Mouse (Mus musculus) T-helper 1 cell (primary cell): ENCODE results near the gene Igsf3.
"Not testable (repeated sequence)": the region's sequence is repeated elsewhere in the genome, so short reads cannot be mapped to it uniquely, and the experiment has no call there.

Source experiments
- in situ Hi-C: fragments of 300-600 bp; cut with MboI, MseI; formaldehyde crosslinking; loops from one replicate; pipeline ENCODE4 v1.15.1; 2025; ENCODE audit warnings: high pct_unique_total_duplicates

The Igsf3 gene

DNA sequence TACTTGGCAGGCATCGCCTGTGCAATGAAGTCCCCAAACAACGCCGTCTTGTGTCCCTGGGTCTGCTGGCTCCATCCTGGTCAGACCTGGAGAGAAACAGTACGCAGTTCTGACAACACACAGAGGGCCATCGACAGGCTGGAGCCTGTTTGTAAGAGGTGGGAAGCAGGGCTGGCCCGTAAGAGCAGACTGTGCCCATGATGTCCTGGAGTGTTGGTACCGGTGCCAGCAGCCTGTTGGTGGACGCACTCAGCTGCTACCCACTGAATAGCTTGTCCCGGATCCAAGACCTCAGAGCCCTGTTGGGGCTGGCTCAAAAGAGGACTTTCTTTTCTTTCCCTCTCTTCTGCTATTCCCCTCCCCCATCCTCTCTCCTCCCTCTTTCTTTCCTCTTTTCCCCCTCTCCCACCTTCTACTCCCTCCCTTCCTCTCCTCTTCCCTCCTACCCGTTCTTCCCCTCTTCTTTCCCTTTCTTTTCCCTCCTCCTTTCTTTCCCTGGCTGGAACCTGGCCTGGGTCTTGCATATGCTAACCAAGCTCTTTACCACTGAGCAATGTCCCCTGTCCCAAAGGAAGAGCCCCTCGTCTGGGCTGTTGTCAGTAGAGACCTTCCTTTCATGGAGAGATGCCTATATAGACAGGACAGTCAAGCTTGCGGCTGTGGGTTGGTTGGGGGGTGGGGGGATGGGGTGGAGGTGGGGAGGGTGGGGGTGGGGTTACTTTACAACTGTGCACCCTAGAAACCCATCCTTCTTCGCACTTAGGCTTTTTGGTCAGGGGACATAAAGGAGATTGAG is 27.9 kb downstream of the Igsf3 start:
- in situ Hi-C loops: no loop called here

DNA sequence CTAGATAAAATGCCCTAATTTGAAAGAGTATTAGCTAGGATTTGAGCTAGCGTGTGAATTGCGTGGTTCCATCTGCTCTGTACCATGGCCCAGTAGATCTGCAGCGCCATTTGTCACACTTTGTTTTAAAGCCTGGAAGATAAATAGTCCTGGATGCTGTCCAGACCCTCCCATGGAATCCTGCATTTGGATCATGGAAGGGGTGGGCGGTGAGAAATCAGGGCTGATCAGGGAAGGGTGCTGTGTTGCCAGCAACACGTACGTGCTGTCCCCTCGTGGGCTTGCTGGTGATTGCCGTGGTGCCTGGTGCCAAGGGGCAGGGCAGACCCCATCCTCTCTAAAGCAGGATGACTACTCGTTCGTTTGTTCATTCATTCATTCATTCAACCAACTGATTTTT is 28.6 kb downstream of the Igsf3 start:
- in situ Hi-C loops: no loop called here

DNA sequence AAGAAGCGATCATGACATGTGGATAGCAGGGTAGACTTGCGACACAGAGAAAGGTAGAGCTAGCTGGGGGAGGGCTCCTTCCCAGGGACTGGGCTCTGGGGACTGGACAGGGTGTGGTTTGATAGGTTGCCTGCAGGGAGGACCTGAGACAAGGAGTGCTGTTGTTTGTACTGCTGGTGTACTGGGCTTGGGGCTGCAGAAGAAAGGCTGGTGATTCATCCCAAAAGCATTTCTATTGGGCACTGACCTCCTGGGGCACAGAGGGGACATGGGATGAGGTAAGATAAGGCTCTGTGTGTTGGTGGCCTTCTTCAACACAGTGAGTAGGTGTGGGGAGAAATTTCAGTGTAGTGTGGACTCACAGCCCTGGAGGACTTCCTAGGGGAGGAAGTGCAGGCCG is 29.2 kb downstream of the Igsf3 start:
- in situ Hi-C loops: no loop called here

DNA sequence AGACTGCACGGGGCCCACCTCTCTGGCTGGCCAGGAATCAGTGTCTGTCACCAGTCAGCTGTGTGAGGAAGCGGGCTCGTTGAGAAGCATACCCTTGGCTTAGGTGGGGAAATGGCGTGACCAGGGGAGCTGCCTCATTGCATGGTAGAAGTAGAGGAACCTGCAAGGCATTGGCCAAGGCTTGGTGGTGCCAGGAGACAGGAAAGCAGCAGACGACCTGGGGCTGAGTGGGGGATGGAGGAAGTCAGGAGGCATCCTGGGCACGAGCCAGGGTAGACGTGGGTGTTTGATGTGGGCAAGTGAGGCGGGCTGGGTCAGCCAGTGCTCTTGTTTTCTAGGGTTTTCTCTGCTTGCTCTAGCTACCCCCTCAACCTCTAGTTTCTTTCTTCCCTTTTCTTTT is 30.7 kb downstream of the Igsf3 start:
- in situ Hi-C loops: no loop called here

DNA sequence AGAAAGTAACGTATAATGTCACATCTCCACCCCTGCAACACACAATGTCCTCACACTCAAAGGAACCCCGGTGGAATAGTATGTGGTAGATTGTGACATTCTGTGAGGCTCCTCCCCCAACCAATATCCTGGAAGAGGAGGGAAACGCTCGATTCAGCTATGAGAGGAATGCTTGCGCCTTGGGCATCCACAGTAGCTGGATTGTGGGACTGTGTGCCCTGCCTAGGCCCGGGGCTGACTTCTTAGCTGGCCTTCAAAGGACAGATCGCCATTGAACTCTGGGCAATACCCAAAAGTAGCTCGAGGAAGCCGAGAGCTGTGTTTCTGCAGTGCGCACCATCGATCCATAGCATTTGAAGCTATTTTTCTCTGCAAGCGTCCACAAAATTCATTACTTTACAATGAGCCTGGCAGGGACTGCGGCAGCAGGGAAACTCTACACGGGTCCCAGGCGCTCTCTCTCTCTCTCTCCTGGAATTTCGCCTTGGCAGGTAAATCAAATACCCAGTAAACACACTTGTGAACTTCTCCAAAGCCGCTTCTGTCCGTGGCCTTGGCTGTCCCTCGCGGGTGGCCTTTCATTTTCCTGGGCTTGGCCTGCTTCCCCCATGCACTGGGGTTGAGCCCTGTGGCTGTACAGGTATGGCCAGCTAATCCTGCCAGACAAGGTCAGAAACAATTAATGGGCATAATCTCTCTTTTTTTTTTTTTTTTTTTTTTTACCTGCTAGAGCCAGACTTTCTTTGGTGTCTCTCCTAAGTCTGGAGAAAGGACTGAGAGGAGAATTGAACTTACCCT is 32.3 kb downstream of the Igsf3 start:
- in situ Hi-C loops: no loop called here

DNA sequence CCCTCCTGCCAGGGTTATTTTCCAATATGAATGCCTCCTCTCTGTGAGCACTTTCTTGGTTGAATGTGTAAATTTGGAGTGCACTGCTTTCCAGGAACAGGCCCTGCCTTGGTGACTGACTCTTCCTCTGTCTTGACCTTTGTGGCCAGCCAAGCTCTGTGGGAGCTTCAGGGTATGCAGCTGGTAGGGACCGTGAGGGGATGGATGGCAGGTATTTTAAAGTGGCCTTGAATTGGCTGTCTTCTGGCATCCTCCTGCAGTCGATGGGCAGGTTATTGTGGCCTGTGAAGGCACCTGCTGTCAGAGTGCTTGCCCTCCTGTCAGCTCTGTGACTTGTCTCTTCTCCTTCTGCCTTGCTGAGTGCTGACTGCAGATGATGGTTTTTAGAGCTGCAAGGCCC is 33.3 kb downstream of the Igsf3 start:
- in situ Hi-C loops: no loop called here

DNA sequence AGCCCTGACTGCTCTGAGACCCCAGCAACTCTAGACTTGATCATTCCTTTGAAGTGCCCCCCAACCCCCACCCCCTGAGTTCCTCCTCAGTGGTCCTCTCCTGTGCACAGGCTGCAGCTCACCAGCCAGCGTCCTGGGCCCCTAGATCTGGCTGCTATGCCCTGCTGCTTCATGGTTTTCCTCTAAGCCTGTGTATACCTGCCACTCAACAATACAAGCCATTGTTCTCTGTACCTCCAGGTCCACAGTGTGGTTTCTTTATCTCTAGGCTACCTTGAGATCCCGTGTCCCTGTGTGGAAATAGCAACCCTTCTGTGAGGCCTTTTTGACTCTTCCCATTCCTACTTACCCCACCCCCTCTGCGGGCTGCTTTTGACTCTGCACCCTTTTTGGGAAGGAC is 33.9 kb downstream of the Igsf3 start:
- in situ Hi-C loops: no loop called here

DNA sequence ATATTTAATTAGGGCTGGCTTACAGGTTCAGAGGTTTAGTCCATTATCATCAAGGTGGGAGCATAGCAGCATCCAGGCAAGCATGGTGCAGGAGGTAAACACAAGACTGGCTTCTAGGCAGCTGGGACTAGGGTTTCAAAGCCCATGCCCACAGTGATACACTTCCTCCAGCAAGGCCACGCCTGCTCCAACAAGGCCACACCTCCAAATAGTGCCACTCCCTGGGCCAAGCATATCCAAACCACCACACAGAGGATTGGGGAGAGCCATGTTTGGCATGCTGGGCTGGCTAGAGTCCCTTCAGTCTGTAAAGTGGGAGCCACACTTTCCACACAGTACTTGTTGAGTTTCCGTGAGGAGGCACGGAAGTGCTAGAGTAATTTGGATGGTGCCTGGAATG is 34.7 kb downstream of the Igsf3 start:
- in situ Hi-C loops: no loop called here

DNA sequence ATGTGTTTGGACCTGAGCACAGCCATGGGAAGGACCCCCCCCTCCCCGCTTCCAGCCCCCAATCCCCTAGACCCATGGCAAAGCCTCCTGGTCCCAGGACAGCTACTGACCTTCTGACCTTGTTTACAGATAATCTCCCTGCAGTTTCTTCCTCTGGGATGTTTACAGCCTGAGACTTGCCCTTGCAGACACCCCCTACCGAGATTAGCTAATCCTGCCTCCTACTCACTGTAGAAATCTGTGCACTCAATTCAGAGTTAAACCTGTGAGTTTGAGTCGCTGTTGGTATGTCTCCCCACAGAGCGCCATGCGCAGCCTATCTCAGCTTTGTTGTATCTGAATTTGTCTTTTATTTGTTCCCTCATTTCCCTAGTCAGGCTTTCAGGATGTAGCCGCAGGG is 35.2 kb downstream of the Igsf3 start:
- in situ Hi-C loops: no loop called here

DNA sequence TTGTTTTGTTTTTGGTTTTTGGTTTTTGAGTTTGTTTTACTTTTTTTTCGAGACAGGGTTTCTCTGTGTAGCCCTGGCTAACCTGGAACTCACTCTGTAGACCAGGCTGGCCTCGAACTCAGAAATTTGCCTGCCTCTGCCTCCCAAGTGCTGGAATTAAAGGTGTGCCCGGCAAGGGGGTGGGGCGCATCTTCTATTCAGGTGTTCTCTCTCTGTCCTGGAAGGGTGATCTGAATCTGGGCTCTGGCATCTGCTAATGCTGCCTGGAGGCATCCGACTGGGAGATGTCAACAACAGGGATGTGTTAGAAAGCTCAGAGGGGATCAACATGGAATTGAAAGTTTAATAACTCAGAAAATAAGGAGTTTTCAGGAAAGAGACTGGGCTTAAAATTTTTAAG is 36.1 kb downstream of the Igsf3 start:
- in situ Hi-C loops: not testable (repeated sequence)

DNA sequence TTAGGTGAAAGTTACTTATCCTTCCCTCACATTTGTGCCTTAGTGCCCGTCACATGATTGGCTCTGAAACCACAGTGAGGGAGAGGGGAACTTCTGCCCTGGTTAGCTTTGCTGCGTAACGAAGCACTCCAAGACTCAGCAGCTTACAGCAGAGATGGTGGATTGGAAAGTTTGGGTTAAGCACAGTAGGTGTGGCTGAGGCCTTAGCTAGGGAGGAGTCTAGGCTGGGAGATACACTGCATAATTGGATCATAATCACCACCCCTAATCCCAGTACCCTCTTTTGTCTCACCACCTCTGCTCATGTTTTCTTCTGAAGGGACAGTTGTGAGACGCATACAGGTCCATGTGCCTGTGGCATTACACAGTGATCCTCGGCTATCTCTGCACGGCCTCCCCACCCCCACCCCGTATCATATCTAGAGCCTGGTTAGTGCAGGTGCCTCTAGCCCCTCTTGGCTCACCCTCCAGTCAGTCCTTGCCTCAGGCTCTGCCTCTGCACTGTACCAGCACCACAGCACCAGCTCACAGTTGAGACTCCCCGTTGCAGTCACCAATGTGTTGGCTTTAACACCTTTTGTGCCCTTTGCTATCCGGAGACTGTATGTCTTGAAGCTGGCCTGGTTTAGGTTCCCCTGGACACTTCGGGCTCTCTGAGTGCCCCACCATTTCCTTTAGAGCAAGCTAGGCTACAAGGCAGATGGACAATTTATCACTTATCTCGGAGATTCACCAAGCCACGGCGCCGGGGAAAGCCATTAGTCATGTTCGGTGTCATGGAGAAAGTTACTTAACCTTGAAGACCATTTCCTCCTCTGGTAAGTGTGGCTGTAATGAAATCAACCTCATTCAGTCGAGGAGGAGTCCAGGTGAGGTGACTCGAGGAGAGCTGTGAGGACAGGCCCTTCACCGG is 42.1 kb downstream of the Igsf3 start:
- in situ Hi-C loops: no loop called here

DNA sequence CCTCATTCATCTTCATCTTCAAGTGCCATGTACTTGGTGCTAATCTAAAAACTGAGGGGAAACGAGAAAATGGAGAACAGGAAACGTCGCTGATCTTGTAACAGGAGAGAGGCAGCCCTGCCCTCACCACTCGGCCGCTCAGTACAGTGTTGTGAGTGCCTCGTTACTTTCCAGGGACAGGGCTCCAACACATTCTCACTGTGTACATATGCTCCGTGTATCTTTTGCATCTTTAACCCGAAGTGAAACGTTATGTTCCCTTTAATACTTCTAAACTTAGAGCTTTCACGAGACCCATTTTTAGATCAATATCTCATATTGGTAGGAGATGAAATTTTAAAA is 42.7 kb downstream of the Igsf3 start:
- in situ Hi-C loops: no loop called here

DNA sequence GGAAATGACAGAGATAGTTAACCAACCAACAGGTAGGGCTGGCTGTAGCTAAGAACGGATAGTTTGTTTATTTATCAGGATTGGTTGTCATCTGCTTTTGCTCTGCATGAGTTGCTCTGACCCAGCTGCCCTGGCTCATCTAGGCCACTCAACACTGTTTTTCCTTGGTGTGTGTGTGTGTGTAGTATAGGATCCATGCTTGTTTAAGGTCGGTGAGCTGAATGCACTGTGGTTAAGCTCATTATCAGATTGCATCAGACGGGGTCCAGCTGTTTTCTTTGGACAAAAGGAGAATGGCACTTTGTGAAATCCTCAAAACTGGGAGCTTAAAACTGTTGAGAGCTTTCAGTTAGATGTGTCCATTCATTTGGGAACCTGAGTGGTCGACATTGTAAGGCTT is 46.3 kb downstream of the Igsf3 start:
- in situ Hi-C loops: no loop called here

DNA sequence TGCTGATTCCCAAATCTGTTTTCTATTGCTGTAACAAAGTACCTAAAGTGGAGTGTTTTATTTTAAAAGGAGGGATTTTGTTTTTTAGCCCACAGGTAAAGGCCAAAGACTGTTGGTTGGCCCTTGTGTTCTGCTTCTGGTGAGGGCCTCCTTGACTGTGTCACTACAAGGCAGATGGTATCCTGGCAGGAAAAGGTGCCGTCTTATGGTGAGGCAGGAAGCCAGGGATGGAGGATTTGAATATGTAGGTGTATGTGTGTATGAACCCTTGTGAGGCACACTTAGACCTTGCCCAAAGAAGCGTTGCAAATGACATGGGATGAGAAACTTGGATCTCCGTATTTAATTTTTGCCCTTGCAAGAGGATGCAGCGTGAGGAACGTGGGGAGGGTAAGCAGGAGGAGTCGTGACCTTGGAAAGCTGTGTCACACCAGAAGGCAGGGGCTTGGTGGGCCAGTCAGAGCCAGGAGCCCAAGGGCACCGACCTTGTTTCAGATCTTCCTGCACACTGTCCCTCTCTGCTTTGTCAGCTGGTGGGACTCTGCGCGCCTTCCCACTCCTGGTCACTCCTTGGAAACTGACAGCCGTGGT is 47.5 kb downstream of the Igsf3 start:
- in situ Hi-C loops: no loop called here

DNA sequence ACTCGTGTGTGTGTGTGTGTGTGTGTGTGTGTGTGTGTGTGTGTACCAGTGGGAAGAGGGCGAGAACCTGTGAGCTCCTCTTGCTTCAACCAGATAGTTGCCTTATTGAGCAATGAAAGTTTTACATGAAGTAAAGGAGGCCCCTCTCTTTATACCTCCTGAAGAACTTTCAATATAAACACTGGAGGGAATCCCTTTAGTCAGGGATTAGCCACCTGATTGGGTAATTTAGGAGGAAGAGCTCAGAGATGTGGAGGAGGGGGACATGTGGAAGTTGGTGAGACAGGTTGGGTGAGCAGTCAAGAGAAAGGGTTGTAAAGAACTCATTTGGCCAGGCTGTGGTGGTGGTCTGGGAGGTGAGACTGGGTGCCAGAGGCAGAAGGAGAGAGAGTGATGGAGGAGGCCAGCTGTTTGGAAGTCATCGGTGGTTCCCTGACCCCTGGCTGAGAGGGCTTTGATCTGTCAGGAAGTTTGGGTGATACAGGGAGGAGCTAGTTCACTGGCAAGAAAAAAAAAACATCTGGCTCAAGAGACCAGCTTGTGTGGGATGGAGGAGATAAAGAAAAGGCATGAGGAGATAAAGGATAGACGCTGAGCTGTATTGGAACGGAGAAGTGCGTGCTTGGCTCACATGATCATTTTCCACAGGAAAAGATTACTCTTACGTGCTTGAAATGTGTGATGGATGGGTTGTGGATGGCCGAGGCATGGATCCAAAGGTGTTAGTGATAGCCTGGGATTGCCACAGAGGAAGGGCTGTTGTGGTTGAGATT is 53.3 kb downstream of the Igsf3 start:
- in situ Hi-C loops: no loop called here

DNA sequence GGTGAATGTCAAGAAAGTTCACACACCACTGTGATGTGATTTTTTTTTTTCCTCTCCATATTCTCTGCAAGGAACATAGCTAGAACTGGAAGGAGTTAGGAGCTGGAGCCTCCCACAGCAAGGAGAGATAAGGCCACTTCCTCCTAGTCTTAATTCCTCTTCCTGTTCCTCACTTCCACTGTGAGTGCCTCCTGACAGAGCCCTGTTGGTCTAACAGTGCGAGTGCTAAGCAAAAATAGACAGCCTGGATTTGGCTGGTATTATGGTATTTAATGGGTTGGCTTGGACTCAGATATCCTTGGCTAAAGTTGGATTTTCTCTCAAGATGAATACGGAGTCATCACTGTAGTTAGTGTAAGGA is 53.9 kb downstream of the Igsf3 start:
- in situ Hi-C loops: no loop called here

DNA sequence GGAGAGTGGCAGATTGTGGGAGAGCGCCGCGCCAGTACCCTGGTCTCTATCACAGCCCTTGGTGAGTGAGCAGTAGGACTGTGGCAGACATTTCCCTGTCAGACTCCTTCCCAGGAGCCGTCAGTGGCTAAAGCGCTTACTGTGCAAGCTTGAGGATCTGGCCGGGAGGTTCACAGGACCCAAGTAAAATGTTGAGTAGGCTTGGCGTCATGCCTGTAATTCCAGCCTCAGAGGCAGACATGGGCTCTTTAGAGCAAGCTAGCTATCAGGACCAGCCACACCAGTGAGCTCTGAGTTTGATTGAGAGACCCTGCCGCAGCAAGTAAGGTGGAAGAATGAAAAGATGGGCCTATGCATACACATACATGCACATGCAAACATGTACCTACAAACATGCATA is 58.8 kb downstream of the Igsf3 start:
- in situ Hi-C loops: no loop called here

DNA sequence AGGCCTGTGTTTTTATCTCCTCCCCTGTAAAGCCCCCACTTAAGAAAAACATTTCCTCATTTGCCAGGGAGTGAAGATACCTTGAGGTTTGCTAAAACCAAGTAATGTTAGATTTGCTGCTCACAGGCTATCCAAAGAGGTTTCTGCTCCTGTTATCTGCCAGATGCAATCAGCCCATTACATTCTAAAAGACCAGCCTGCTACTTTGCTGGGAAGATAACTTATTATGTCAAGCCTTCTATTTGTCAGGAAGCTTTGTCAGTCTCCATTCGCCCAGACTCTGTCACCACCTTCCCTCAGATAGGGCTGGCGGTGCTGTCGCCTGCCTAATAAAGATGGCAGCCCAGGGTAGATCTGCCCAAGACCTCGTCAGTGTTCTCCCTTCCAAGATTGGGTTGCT is 59.6 kb downstream of the Igsf3 start:
- in situ Hi-C loops: no loop called here

DNA sequence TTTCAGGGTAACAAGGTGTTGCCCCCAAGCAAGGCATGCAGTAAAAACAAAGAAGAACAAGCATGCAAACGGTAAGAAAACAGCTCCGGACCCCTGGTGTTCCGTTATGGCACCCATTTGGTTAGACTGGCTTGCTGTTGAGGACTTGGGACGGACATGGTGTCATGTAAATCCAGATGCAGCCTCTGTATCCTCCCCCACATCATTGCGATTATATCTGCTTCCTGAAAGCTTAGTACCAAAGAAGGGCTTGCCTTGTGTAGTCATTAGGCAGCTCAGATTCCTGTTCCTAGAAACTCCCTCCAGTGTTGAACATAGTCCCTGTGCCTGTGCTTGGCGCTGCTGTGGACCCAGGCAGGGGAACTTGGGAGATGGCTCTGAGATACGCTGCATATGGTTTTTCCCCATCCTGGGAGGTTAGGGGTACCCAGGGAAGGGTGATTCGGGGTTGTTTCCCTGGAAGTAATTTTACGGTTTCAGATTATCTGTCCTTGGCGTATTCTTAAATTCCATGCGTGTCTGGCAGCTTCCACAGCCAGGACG is 60.2 kb downstream of the Igsf3 start:
- in situ Hi-C loops: no loop called here

DNA sequence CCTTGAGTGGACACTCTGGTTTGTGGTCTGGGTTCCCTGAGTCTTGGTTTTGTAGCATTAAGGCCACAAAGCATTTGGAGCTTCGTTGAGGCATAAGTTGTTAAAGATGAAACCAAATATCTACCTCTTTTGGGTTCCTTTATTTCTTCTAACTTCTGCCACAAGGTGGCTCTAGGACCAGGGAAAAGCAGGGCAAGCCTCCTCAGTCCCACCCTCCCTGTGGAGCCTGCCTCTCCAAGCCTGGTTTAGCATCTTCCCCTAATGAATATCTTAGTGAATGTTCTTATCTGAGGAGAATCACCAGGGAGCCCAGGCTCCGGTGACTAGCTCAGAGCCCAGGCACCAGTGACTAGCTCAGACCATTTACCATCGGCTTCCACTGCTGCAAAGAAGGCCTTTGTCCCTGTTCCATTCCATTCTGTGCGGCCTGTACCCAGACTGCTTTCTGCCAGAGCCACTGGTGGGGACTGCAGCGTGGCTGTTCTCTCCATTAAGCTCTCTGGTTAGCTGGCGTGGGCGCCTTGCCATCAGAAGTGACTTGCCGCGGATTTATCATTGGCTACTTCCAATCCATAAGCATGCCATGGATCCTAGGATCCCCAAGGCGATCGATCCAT is 66.5 kb downstream of the Igsf3 start:
- in situ Hi-C loops: no loop called here

DNA sequence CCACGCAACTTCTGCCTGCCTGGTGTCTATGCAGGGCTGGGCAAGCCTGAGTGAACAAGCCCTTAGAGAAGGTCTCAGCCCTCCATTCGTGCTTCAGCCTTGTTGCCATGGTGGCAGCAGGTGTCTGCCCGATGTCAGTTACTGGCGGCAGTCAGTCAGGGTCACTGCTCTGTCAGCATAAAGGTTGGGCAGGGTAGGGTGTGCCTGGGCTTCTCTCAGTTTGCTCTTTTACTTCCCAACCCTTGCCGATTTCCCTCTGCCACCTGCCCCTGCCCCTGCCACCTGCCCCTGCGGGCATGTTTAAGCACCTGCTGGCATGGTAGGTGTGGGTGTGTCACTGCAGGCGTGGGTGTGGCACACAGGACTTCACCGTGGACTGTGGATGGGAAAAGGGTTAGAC is 67.6 kb downstream of the Igsf3 start:
- in situ Hi-C loops: no loop called here
